17 mouse cellular contexts compared by ENCODE assay signal in the genomic region with DNA sequence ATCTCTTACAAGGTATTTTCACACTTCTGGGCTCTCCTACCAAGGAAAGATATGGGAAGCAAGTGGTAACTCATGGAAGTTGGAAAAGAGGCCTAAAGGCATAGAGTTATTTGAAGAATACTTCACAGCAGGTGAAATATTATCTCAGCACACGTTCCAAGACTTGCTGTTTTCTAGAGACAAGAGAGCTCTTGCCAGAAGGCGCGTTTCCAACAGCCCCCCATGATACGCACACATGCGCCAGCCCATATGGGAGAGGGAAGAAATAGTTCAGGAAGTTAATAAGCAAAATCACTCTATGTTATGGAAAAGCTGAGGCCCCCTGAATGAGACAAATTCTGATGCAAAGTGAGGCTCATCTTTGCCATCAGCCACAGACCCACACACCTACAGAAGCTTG. TPM values are rescaled to one million over a fixed set of nuclear protein-coding genes. Genes with fewer than 3 reads are reported as not detected.
DNase-seq lines count a peak whose midpoint lies in the region; ATAC-seq lines count a peak whose summit lies in the region.
"Had no signal": no experiment of that assay in that cellular context is flagged by ENCODE, and none has a peak within 500 bp of the region (broad histone marks: within the 10 kb centered on the region; RNA-seq: fewer than 3 reads in every experiment).

No protein-coding gene starts in this region.

- H3K4me1 ChIP-seq in forebrain, embryonic 13.5 days, result peaks cover 17% of the 10 kb centered on the region
- H3K4me1 ChIP-seq in forebrain, embryonic 12.5 days, result peaks cover 12% of the 10 kb centered on the region
- peaks cover 20% of the 10 kb centered on the region for H3K4me1 ChIP-seq in midbrain, embryonic 12.5 days
- peaks cover 20% of the 10 kb centered on the region for H3K4me1 ChIP-seq in midbrain, embryonic 10.5 days
- H3K4me1 ChIP-seq in hindbrain, embryonic 15.5 days (replicated peaks), result peaks cover 58% of the 10 kb centered on the region
- H3K4me1 ChIP-seq in neural tube, embryonic 14.5 days (ENCODE audit: control insufficient read depth, insufficient read depth, low read length), result peaks cover 3% of the 10 kb centered on the region; the same call in 1 of the 2 replicates

- 79% methylated on average over 5 of the region's 5 CpGs for WGBS in forebrain, embryonic 13.5 days
- WGBS in forebrain, embryonic 12.5 days, result 87% methylated on average over 5 of the region's 5 CpGs
- 82% methylated on average over 5 of the region's 5 CpGs for WGBS in midbrain, embryonic 12.5 days
- 88% methylated on average over 5 of the region's 5 CpGs for WGBS in midbrain, embryonic 10.5 days
- WGBS in hindbrain, embryonic 15.5 days, result 58% methylated on average over 5 of the region's 5 CpGs
- WGBS in neural tube, embryonic 14.5 days, result 66% methylated on average over 5 of the region's 5 CpGs

- no peak overlapping the region for H3K27ac ChIP-seq in forebrain, embryonic 13.5 days
- H3K27ac ChIP-seq in forebrain, embryonic 12.5 days, result no peak overlapping the region
- H3K27ac ChIP-seq in midbrain, embryonic 12.5 days (replicated peaks), result no peak overlapping the region
- no peak overlapping the region for H3K27ac ChIP-seq in midbrain, embryonic 10.5 days (replicated peaks)
- peak overlapping the region; percentile 49 for H3K27ac ChIP-seq in hindbrain, embryonic 15.5 days (replicated peaks)
- H3K27ac ChIP-seq in neural tube, embryonic 14.5 days (ENCODE audit: low read depth, low read length), result no peak overlapping the region
- H3K27ac ChIP-seq: embryonic facial prominence, embryonic 10.5 days had no signal

- H3K36me3 ChIP-seq in forebrain, embryonic 13.5 days (ENCODE audit: poor library complexity, severe bottlenecking), result no peaks in the 10 kb centered on the region
- H3K36me3 ChIP-seq in forebrain, embryonic 12.5 days (replicated peaks), result no peaks in the 10 kb centered on the region
- H3K36me3 ChIP-seq in midbrain, embryonic 12.5 days, result no peaks in the 10 kb centered on the region
- H3K36me3 ChIP-seq in midbrain, embryonic 10.5 days, result no peaks in the 10 kb centered on the region
- H3K36me3 ChIP-seq in hindbrain, embryonic 15.5 days, result no peaks in the 10 kb centered on the region
- no peaks in the 10 kb centered on the region for H3K36me3 ChIP-seq in neural tube, embryonic 14.5 days (ENCODE audit: control insufficient read depth, insufficient read depth, low read length)
- H3K36me3 ChIP-seq: embryonic facial prominence, embryonic 10.5 days had no signal

- H3K27me3 ChIP-seq in forebrain, embryonic 13.5 days, result peaks cover 35% of the 10 kb centered on the region
- H3K27me3 ChIP-seq in forebrain, embryonic 12.5 days, result peaks cover 45% of the 10 kb centered on the region
- H3K27me3 ChIP-seq in midbrain, embryonic 12.5 days, result peaks cover 43% of the 10 kb centered on the region
- H3K27me3 ChIP-seq in midbrain, embryonic 10.5 days (ENCODE audit: low read depth, poor library complexity, severe bottlenecking), result peaks cover 38% of the 10 kb centered on the region
- no peaks in the 10 kb centered on the region for H3K27me3 ChIP-seq in hindbrain, embryonic 15.5 days
- H3K27me3 ChIP-seq in neural tube, embryonic 14.5 days (ENCODE audit: control insufficient read depth, insufficient read depth, low read length), result no peaks in the 10 kb centered on the region

- no peaks in the 10 kb centered on the region for H3K9me3 ChIP-seq in forebrain, embryonic 13.5 days (replicated peaks)
- H3K9me3 ChIP-seq in forebrain, embryonic 12.5 days, result no peaks in the 10 kb centered on the region
- H3K9me3 ChIP-seq in midbrain, embryonic 12.5 days, result no peaks in the 10 kb centered on the region
- no peaks in the 10 kb centered on the region for H3K9me3 ChIP-seq in midbrain, embryonic 10.5 days (replicated peaks)
- no peaks in the 10 kb centered on the region for H3K9me3 ChIP-seq in hindbrain, embryonic 15.5 days
- no peaks in the 10 kb centered on the region for H3K9me3 ChIP-seq in neural tube, embryonic 14.5 days (ENCODE audit: control insufficient read depth, low read length)
- H3K9me3 ChIP-seq: embryonic facial prominence, embryonic 10.5 days had no signal

- H3K4me2 ChIP-seq in forebrain, embryonic 13.5 days, result peak overlapping the region; percentile 37
- no peak overlapping the region for H3K4me2 ChIP-seq in forebrain, embryonic 12.5 days
- 0 out of 2 replicates have a peak overlapping the region, but pooled peaks have one; percentile 11 for H3K4me2 ChIP-seq in midbrain, embryonic 12.5 days (replicated peaks)
- H3K4me2 ChIP-seq in hindbrain, embryonic 15.5 days, result peak overlapping the region; percentile 82
- peak overlapping the region; percentile 76 for H3K4me2 ChIP-seq in neural tube, embryonic 14.5 days (ENCODE audit: low read depth, low read length)

- no peak for ATAC-seq in forebrain, embryonic 13.5 days
- ATAC-seq in forebrain, embryonic 12.5 days (ENCODE audit: low FRiP score), result no peak
- no peak for ATAC-seq in midbrain, embryonic 12.5 days (ENCODE audit: low FRiP score, low read depth)
- no peak for ATAC-seq in hindbrain, embryonic 15.5 days (ENCODE audit: low FRiP score, low read depth)
- no peak for ATAC-seq in neural tube, embryonic 14.5 days (ENCODE audit: low read depth)

- no peak overlapping the region for H3K9ac ChIP-seq in forebrain, embryonic 13.5 days
- H3K9ac ChIP-seq in forebrain, embryonic 12.5 days, result no peak overlapping the region
- no peak overlapping the region for H3K9ac ChIP-seq in midbrain, embryonic 12.5 days (replicated peaks)
- H3K9ac ChIP-seq in hindbrain, embryonic 15.5 days, result peak overlapping the region; percentile 36
- H3K9ac ChIP-seq in neural tube, embryonic 14.5 days (replicated peaks; ENCODE audit: low read depth, low read length), result peak overlapping the region; percentile 44

- DNase-seq in midbrain, embryonic 10.5 days (ENCODE audit: low spot score), result no peak
- DNase-seq in kidney, postnatal 14 days, result no peak
- DNase-seq in adrenal gland, postnatal 10 days, result no peak
- DNase-seq: cerebellum, adult 9-11 months; kidney, adult 8-10 months; lung, postnatal 14 days; right cerebral cortex, adult 18-20 months; thymus, postnatal 4 days had no signal

- H3K4me3 ChIP-seq in forebrain, embryonic 13.5 days, result no peak overlapping the region
- H3K4me3 ChIP-seq in forebrain, embryonic 12.5 days (replicated peaks), result no peak overlapping the region
- H3K4me3 ChIP-seq in midbrain, embryonic 12.5 days, result no peak overlapping the region
- H3K4me3 ChIP-seq in midbrain, embryonic 10.5 days, result no peak overlapping the region
- H3K4me3 ChIP-seq in hindbrain, embryonic 15.5 days, result peak overlapping the region; percentile 65
- H3K4me3 ChIP-seq in neural tube, embryonic 14.5 days (ENCODE audit: low read depth, low read length), result peak overlapping the region; percentile 65
- H3K4me3 ChIP-seq: embryonic facial prominence, embryonic 10.5 days; erythroblast, embryonic 14.5 days had no signal

RNA-seq across cellular contexts. Expression of a gene that starts 3.8 kb away (rescaled TPM):
- polyA plus RNA-seq in forebrain, embryonic 13.5 days (2015; fragmentation: Nextera tagmentation; extraction: Ambion mirVana), result 1.6 and 1.8 TPM in 2 replicates
- polyA plus RNA-seq in forebrain, embryonic 12.5 days (2016; fragmentation: Nextera tagmentation; extraction: Ambion mirVana), result 0.57 and 0.91 TPM in 2 replicates
- polyA plus RNA-seq in midbrain, embryonic 12.5 days (2016; fragmentation: Nextera tagmentation; extraction: Ambion mirVana), result 0.96 and 1.3 TPM in 2 replicates
- 0.22 and 0.55 TPM in 2 replicates for polyA plus RNA-seq in midbrain, embryonic 10.5 days (2016; fragmentation: Nextera tagmentation; extraction: Ambion mirVana)
- 9.3 and 12.2 TPM in 2 replicates for polyA plus RNA-seq in hindbrain, embryonic 15.5 days (2015; fragmentation: Nextera tagmentation; extraction: Ambion mirVana)
- 10.6 and 11.2 TPM in 2 replicates for polyA plus RNA-seq in neural tube, embryonic 14.5 days (2014; fragmentation: Nextera tagmentation; extraction: Ambion mirVana)
- 1 to 10 TPM; 1.3 to 2.5 TPM for total RNA-seq in adrenal gland, postnatal 10 days (2021)
- total RNA-seq: megakaryocyte-erythroid progenitor cell, adult 5-6 weeks had no signal
- polyA plus RNA-seq: embryonic facial prominence, embryonic 10.5 days; erythroblast, embryonic 14.5 days; liver, embryonic 16.5 days had no signal

RNA-seq across cellular contexts. Expression of a gene that starts 50.1 kb away (rescaled TPM):
- polyA plus RNA-seq in forebrain, embryonic 13.5 days (2015; fragmentation: Nextera tagmentation; extraction: Ambion mirVana), result 24.2 and 25.0 TPM in 2 replicates
- polyA plus RNA-seq in forebrain, embryonic 12.5 days (2016; fragmentation: Nextera tagmentation; extraction: Ambion mirVana), result 31.7 and 31.8 TPM in 2 replicates
- 30.3 and 31.4 TPM in 2 replicates for polyA plus RNA-seq in midbrain, embryonic 12.5 days (2016; fragmentation: Nextera tagmentation; extraction: Ambion mirVana)
- 28.5 and 32.8 TPM in 2 replicates for polyA plus RNA-seq in midbrain, embryonic 10.5 days (2016; fragmentation: Nextera tagmentation; extraction: Ambion mirVana)
- polyA plus RNA-seq in hindbrain, embryonic 15.5 days (2015; fragmentation: Nextera tagmentation; extraction: Ambion mirVana), result 27.8 and 29.7 TPM in 2 replicates
- polyA plus RNA-seq in neural tube, embryonic 14.5 days (2014; fragmentation: Nextera tagmentation; extraction: Ambion mirVana), result 28.7 and 29.7 TPM in 2 replicates
- total RNA-seq in adrenal gland, postnatal 10 days (2021), result 10 to 100 TPM; 26.3 to 40.2 TPM

Comparison
In these comparisons a context has a peak if more than half of its experiments do, and no peak if none do; other contexts are left out.
1. H3K4me3 ChIP-seq: peak in hindbrain, embryonic 15.5 days (single experiment) and neural tube, embryonic 14.5 days (single experiment); none in forebrain, embryonic 13.5 days (single experiment), forebrain, embryonic 12.5 days (single experiment), midbrain, embryonic 12.5 days (single experiment) and midbrain, embryonic 10.5 days (single experiment).
2. H3K9ac ChIP-seq: peak in hindbrain, embryonic 15.5 days (single experiment) and neural tube, embryonic 14.5 days (single experiment); none in forebrain, embryonic 13.5 days (single experiment), forebrain, embryonic 12.5 days (single experiment) and midbrain, embryonic 12.5 days (single experiment).